Mouse (Mus musculus): ENCODE measurements around the gene Pou4f1.
"Not testable (repeated sequence)": the region's sequence is repeated elsewhere in the genome, so short reads cannot be mapped to it uniquely, and the experiment has no call there.

The Pou4f1 gene

DNA sequence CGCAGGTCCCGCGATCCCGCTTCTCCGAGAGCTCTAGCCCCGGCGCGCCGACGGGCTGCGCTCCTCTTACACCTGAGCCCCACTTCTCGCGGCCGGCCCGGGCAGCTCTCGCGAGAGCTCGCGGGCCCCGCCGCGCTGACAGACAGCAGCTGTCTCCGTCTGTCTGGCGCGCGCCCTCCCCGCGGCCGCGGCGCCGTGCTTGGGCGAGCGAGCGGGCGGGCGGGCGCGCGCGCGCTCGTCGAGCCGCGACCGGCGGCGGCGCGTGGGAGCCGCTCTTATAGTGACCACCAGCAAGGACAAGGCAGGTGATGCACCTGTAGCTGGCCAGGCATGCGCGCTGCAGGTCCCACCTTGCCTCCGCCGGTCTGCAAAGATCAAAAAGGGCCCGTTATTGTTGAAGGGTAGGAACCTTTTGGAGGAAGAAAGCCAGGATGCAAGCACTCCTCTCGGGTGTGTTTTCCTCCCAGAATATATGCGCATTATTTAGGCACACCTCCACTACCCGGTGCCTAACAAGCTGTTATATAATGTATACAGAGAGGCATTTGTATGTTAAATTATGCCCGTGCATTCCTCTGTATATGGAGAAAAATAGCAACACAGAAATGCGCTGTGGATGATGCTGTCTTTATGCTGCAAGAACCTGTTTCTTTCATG lies at the start of gene Pou4f1:
TSS of gene Pou4f1 (minus strand) at position 34 of the 657 bp plus-strand sequence.
- no peak for DNase-seq (ENCODE audit: low spot score in 2 of 2)

DNA sequence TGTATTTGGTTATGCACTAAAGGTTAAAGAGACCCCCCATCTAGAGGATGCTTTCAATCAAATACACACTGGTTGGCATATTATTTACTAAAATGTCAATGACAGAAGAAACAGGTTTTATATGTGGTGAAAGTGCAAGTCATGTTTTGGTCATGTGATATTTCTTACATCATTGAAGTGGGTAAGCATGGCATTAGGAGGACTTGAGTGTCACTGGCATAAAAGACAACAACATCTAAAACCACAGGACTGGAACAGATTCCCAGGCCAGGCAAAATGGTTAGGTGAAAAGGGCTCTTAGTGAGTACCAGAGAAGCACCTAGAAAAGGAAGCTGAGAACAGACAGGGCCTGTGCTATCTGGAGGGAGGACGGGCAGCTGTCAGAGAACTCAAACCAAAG lies 43.9 kb upstream of the Pou4f1 start:
- DNase-seq (ENCODE audit: low spot score in 2 of 2): no peak

DNA sequence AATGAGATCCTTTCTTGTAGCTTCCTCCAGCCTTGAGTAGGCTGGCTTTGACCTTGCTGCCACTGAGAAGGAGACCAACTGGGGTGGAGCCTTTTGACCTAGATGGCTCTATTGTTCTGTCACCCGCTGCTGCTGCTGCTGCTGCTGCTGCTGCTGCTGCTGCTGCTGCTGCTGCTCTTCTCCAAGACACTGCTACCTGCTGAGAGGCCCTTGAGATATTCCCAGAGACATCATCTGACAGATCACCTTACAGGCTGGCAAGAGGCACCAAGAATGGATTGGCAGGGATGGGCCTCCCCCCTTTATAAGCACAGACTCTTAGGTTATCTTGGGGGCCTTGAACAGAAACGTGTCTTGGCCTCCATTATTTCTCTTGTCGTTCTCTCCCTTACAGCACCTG lies 35.0 kb upstream of the Pou4f1 start:
- DNase-seq (ENCODE audit: low spot score in 2 of 2): not testable (repeated sequence)

DNA sequence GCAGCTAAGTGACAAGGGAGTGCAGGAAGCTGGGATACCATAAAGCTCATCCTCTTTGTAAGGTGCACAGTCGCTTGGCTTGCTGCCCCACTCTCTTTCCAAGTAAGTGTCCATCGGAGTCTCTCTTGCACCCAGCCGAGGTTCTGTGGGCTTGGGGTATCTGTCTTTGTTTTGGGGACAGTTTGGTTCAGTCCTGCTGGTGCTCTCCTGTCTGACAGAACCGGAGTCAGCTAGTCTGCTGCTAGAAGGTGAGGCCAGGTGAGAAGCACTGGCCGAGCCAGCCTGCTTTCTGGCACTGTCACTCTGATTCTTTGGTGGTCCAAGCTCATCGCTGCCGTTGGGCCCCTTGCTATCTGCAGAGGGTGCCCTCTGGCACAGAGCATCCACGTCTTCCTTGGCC lies 12.0 kb upstream of the Pou4f1 start:
- no peak for DNase-seq (ENCODE audit: low spot score in 2 of 2)

DNA sequence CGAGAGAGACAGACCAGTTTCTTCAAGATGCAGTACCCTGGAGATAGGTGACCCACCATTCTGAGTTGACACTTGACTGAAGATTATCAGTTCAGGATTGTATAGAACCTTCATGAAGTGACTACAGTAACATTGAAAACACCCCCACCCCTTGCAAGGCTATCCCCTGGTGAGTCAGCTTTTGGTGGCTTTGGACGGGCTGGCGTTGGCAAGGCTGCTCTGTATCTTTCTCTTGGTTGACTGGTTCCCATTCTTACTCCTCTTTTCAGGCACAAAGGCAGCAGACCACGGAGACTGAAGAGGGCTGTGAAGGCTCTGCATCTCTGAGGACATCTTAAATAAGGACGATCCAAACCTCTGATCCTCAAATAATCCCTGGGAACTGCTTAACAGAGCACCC lies 10.8 kb upstream of the Pou4f1 start:
- no peak for DNase-seq (ENCODE audit: low spot score in 2 of 2)

DNA sequence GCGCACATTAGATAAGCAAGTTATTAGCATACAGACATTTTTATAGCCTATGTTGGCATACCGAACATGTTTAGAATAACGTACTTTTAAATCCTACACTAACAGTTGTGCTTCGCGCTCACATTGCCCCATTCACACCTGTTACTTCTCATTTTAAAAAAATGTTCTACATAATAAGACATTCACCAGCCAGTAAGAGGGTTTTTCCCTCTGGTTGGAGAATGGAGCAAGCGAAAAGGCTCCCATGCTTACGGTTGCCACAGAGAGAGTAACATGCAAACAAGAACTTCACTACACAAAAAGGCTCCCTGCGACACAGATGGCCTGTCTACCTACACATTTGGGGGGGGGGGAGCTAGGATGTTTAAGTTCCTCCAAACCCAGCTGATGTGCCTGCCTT lies 9.8 kb upstream of the Pou4f1 start:
- no peak for DNase-seq (ENCODE audit: low spot score in 2 of 2)

DNA sequence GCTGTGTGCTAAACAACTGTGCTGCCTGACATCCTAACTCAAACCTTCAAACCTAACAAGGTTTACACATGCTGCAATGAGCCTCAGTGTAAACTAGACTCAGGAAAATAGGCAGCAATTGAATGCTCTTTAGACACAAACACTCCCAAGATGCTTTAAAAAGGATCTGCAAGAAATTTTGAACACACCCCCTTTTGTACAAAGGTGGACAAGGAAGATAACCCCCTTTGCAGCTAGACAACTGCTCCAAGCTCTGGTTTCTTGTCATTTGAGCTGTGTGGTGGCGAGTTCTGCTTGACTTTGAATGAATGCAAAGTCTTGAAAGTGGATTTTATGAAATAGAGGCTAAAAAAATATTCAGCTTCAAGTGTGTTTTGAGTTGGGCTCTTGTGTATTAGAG lies 7.6 kb upstream of the Pou4f1 start:
- DNase-seq (ENCODE audit: low spot score in 2 of 2): no peak

DNA sequence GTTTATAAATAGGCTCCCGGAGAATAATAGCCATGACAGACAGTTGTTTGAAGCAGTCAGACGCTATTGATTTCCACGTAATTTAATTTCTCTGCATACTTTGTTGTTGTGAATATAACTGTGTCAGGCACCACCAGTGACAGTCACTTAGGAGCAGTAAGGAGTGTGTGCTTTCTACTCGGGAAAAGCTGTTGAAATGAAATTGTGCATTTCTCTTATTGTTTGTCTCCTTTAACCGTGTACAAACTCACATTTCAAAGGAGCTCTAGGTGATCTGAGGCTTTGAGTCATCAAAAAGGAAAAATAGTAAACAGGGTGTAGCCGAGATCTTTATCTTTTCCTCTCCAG lies 798 bp upstream of the Pou4f1 start:
- DNase-seq (ENCODE audit: low spot score in 2 of 2): no peak

DNA sequence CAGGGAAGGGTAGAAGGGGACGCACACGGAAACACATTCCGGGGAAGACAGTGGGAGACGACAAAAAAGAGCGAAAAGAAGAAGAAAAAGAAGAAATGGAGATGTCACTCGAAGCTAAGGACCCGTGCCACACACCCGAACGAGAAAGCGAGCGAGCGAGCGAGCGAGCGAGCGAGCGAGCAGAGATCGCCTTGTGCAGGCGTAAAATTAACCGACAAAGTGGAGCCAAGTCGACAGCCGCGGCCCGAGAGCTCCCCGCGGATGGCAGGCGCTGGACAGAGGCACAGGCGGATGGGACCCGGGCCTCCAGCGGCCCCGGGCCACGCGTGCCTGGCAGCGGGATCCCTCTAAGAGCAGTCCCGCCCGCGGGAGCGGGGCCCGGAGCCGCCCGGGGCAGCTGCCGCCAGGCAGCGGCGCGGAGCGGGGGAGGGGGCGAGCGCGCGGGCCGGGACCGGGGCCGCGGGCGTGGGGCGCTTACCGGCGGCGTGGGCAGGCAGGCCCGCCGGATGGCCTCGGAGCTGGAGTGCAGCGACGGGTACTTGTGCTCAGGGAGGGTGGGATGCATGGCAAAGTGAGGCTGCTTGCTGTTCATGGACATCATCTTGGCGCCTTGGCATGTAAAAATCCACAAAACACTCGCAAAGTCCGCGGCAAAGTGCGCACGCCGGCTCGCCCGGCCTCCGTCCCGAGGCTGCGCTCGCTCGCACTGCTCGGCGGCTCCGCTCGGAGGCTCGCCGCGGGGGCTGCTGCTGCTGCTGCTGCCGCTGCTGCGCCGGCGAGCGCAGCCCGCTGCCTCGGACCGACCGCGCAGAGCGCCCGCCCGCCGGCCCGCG lies 450 bp downstream of the Pou4f1 start:
- no peak for DNase-seq (ENCODE audit: low spot score in 2 of 2)

DNA sequence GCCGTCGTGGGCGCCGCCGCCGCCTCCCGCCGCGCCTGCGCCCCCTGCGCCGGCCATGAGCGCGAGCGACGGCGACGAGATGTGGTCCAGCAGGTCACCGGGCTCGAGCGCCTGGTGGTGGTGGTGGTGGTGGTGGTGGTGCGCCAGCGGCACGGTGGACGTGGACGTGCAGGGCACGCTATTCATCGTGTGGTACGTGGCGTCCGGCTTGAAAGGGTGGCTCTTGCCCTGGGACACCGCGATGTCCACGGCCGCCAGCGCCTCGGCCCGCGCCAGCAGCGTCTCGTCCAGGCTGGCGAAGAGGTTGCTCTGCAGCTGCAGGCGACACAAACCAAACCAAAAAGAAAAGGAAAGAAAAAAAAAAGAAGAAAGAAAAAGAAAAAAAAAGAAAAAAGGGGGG lies 1.2 kb downstream of the Pou4f1 start:
- DNase-seq (ENCODE audit: low spot score in 2 of 2): no peak

DNA sequence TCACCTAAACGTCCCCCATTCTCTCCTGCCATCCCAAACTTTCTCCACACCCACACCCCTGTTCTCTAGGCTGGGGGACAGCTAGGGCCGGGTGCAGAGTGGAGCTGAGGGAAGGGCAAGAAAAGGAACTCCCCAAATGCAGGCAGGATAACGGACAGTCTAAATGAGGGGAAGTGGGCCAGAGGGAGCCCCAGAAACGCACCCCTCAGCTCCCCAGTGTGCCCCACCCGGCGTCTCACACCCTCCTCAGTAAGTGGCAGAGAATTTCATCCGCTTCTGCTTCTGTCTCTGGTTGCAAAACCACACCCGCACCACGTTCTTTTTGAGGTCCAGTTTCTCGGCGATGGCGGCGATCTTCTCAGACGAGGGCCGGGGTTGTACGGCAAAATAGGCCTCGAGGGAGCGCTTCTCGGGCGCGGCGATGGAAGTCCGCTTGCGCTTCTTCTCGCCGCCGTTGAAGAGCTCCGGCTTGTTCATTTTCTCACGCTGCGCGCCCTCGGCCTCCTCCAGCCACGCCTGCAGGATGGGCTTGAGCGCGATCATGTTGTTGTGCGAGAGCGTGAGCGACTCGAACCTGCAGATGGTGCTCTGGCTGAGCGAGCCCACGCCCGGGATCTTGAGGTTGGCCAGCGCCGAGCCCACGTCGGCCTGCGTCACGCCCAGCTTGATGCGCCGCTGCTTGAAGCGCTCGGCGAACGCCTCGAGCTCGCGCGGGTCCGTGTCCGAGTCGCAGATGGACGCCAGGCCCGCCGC lies 2.1 kb downstream of the Pou4f1 start:
- DNase-seq (ENCODE audit: low spot score in 2 of 2): no peak

DNA sequence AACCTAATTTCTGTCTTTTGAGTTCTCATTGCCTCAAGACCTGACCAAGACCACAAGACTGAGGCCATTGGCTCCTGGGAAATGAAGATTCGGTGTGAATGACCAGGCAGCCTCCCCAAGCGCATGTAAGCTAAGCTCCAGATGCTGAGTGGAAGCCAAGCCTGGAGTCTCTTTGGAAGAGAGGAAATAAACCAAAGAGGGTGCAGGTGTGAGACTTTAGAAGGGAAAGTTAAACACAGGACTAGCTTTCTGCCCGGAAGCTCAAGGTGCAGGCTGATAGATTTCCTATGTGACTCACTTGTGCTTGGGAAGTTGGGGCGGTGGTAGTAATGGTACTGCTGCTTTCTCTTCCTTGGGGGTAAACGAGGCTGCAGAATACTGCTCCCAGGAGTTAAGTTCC lies 3.0 kb downstream of the Pou4f1 start:
- DNase-seq (ENCODE audit: low spot score in 2 of 2): no peak

DNA sequence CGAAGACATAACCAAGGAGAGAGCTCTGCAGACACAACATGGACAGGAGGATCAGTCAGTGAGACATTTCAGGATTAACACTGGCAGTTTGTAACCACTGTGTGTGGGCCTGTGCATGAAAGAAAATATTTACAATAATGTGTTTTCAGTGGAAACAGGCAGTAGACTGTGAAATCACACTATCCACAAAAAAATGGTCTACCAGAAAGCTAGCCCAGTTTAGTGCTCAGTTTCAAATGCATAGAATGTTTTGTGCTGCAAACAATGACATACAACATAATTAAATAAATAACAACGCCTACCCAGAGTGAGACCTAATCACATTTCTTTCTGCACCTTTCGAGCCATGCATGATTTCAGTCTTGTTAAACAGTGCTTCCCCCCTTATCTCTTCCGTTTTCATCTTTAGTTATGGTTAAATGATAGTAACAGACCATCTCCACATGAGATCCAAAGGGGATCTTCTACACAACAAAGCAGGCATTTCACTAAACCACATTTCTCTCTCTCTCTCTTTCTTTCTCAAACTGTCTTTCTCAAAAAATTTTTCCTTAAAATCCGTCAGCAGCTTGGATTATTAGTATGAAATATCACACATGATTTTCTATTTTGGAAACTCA lies 4.1 kb downstream of the Pou4f1 start:
- no peak for DNase-seq (ENCODE audit: low spot score in 2 of 2)

DNA sequence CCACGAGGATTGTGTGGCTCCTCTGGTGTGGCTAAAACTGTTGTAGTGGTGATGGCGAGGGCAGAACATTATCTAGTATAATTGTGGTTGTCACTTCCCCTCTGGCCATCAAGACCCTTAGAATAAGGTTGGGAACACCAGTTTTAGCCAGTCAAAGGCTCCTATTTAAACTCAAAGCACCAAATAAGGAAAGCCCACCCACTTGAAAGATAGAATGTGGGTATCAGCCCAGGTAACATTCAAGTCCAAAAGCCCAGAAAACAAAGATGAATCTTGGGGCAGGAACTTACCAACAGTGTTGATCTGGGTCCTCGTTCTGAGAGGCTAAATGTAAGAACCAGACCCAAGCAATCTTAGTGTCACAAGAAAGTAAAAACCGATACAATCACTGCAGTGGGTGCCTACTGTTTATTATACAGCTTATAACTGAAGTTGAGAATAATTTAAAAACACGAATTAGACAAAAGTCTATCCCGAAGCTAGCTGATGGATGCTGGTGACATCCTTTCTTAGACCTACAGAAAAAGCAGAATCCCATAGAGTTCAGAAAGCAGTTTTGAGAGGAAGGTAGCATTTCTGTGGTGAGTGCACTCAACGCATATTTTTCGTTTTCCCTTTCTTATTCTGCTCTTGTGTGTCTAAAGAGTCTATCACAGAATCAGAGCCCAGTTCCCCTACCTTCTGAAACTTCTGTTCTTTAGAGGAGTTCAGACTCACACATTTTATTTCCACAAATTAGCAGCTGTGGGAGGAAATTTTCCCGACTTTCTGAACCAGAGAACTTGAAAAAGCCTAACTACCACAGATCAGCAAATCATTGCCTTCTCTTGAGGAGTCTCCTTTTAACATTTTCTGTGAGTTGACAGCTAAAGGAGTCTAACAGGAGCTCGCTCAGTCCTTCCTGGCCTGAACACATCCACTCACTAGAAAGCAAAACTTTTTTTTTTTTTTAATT lies 6.2 kb downstream of the Pou4f1 start:
- no peak for DNase-seq (ENCODE audit: low spot score in 2 of 2)

DNA sequence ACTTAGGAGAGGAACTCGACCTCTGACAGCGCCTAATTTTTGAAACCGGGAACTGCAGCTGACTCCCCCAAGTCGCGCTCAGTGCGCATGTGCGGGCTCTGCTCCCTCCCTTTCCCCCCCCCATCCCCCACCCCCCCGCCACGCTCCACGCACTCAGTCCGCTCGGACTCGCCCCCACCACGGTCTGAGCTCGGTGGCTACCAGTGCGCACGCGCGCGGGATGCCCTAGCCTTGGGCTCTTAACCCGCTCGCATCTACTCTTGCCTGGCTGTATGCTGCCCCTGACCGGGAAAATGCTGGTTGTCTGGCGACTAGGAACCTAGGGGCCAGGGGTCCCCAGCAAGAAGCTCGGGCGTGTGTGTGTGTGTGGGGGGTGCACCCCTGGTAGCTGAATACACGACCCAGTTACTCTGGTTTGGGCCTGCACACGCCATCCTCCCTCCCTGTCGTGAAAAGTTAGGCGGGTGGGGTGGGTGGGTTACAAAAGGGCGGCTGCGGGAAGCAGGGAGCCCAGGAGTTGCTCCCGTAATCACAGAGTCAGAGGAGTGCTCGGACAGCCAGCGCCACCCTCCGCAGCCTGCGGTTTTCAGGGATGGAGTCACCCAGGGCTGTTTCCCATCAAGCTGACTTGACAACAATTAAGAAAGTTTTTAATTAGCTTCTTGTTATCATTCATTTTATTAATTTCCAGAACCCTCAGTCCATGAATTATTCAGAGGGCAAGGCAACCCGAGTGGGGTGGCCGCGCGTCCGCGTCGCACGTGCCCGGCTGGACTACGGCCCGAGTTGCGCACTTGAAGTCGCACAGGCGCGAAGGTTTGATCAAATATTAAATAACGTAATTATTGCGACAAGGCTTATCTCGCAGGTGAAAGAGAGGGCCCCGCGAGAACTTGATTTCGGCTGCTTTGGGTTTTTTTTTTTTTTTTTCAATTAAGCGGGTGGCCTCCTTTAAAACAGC lies 7.2 kb downstream of the Pou4f1 start:
- no peak for DNase-seq (ENCODE audit: low spot score in 2 of 2)

DNA sequence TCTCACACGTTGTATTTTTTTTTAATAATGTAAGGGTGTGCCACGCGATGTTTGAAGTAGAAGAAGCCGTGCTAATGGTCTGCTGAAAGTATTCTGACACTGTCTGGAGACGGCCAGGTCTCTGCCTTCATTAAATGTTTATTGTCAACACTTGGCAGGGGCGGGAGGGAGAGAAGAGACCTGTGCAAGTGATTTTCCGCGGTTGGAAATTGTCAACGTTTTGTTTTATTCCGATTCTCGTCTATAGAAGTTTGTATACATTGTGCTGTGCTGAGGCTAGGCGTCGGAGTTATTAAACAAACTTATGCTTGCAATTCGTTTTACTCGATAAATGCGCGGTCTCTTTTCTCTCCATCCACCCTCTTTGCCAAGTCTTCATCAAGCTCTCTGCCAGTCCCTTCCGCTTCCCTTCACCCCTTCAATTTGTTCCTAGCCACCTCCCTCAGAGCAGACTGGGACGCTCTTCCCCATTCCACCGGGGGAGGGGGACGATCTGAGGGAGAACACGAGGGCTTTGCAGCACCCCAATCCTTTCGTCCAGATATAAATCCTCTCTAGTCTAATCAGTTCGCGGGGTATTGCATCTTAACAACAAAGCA lies 8.2 kb downstream of the Pou4f1 start:
- DNase-seq (ENCODE audit: low spot score in 2 of 2): no peak

DNA sequence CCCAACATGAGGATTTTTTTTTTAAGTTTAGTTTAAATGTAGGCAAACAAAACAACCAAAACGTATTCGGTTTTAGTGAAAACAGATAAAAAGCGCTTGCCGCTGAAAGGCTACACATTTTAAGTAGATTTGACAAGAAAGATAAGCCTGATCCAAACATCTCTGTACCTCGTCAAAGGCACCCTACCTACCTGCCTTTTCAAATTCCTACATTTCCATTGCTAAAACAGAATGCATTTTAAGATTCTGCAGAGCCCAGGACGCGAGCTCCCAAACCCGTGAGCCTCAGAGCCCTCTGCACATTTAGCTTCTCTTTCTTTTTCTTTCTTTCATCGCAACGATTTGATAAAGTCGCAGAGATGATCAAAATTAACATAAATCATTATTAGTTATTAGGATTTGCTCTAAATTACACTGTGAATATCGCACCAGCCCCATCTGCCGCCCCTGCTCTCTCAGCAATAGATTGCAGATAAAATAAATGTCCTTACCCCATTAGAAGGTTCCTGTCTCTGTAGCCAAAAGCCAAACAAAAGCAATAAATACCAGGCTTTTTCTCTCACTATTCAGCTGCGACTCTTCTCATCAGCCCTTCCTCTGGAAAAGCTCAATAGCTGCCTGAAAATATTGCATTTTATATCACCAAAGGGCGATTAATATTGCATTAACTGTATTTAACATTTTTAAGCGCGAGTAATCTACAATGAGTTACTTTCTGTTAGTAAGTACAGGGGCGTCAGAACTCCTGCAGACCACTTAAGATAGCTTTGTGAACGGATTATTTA lies 8.9 kb downstream of the Pou4f1 start:
- no peak for DNase-seq (ENCODE audit: low spot score in 2 of 2)

DNA sequence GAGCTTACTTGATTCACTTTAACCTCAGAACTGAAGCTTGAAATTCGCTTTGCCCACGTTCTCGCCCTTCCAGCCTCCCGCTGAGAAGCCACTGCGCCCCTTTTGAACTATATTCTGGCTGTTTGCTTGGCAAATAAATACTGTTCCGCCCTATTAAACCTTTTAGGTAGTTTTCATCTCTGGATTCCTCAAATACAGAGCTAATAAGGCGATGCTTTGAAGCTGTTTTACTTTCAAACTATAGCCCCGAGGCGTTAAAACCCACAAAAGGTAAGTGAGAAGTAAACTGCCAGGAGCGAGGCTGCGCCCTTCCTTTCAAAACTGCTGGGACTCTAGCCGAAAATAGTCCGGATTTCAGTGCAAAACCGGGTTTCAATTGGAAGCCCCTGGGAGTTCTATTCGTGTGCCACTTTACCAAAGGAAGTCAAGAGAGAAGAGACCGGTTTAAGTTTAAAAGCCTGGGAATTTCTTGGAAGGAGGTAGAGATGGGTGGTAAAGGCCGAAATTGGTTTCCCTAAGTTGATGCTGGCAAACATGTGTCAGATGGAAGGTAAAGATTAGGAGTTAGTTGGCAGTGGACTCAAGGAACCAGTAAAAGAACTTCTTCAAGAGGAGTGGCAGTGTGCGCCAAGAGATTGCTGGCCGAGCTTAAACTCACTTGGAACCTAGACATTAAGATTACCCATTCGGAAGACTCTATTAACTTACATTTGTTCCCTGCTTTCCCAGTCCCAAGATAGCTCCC lies 9.7 kb downstream of the Pou4f1 start:
- DNase-seq (ENCODE audit: low spot score in 2 of 2): no peak

Measured in spleen, postnatal 14 days (tissue).